Mouse (Mus musculus): ENCODE data around the gene Mxd1.
A peak's percentile ranks its signal among the peaks of the same experiment; 100 is the strongest.

The Mxd1 gene

GRCm38 (mm10) chr6:86668580-86669239 is at the start of gene Mxd1:
Gene Mxd1, minus strand, starts transcription at chr6:86669161.
- peak; percentile 47 to 54 for DNase-seq

- no peak for DNase-seq
Observed at GRCm38 (mm10) chr6:86708072-86708774, 39.3 kb upstream of the Mxd1 start.

DNA sequence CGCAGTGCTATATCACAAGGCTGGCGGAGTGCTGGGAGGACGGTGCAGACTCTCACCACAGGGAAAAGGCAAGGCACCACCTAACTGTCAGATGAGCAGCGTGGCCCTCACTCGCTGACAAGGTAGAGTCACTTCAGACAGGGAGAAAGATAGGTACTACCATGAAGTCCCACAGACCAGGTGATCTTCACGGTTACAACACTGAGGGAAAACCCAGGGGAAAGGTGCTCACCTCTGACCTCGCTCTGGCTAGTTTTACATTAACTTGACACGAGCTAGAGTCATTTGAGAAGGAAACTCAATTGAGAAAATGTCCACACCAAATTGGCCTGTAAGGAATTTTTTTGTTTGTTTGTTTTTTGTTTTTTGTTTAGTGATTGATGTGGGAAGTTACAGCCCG is 33.6 kb upstream of the Mxd1 start:
- DNase-seq: no peak

DNA sequence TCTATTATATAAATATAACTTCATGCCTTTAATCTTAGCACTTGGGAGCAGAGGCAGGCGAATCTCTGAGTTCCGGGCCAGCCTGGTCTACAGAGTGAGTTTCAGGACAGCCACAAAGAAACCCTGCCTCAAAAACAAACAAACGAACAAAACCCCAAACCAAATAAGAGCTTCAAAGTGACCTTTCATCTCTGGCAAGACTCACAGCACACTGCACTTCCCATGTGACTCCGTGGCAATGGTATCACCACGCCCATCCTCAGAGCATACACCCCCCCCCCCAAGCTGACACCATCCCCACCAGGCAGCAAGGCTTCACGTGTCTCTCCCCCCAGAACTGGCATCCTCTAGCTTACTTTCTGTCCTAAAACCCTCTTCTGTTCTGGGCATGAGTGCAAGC is 28.9 kb upstream of the Mxd1 start:
- DNase-seq: no peak

DNA sequence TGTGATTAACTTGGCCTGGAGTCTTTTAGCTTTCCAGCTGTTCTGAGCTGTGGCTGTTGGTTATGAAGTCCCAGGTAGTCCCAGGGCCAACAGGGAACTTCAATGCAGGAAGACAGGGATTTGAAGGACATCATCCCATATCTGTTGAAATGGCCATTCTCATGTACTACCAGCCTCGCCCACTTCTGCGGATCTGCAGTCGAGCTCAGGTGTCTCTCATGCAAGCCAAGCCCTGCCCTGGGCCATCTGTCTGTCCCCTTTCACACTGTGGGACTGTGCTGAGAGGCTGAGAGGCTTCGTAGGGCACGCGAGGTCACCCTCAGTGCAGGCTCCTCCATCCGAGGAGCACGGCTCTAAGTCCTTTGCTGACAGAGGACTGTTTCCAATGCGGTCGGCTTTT is 27.3 kb upstream of the Mxd1 start:
- DNase-seq: peak; percentile 43 to 48

DNA sequence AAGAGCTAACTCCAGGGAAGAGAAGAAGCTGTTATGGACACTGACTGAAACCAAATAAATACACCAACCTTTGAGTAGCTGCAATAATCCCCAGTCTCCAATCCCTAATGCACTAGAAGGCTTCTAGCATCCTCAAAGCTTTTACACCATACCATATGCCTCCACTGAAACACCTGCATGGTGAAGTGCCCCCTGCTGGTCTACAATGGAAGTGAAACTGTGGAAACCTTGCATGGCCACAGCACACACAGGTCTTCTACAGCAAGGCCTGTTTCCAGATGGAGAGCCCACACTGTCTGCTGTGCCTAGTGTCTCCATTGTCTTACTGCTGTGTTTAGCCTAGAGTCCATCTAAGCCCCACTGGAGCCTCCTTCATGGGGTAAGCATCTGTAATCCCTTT is 25.5 kb upstream of the Mxd1 start:
- DNase-seq: peak; percentile 52 to 65

GRCm38 (mm10) chr6:86689671-86690070 is 20.7 kb upstream of the Mxd1 start:
- DNase-seq: no peak

DNA sequence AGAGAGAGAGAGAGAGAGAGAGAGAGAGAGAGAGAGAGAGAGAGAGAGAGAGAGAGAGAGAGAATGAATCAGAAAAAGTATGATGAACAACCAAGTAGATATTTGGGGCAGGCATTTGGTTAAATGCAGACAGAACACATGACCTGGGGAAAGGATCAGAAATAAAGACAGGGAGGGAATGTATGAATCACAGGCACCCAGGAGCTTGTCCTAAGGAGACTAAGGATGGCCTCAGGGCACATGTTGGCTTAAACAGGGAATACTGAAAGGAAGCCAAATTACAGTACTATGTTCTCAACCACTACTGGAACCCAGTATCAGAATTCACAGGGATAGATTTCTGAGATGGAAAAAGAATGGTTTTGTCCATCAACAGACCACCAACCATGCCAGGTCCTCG is 18.0 kb upstream of the Mxd1 start:
- no peak for DNase-seq

GRCm38 (mm10) chr6:86684655-86685011 is 15.7 kb upstream of the Mxd1 start:
- DNase-seq: peak in 1 of 2 experiments; percentile 16

DNA sequence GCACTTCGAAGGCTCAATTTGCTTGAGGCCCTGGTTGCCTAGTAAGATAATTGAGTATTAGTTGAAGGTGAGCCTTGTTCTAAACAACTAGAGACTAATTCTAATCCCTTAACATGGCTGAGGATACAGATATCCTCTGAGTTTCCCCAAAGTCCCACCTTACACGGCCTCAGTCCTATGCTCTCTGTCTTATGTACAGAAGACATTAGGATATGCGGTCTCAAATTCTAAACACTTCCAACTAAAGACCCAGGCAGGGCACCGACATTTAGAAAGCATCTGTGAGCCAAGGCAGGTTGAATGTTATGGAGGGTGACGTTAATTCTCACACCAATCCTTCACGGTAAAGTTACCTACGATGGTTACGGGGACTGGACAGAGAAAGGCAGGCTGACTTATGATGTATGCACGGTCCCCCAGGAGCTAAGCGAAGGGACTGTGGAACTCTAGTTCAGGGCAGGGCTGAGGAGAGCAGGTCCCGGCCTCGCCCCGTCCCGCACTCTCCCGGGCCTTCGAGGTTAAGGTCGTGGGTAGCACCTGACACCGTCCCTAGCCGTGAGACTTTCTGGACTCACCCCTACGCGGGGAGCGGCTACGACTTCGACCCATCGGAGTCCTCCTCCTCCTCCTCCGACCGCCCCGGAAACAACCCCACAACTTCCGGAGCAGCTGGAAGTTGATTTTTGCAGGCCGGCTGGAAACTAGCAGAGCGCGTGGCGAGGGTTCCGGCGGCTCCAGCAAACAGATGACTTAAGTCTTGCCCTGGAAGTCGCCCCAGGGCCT is 15.1 kb upstream of the Mxd1 start, which contains the start of gene Snrnp27:
TSS of gene Snrnp27 (minus strand) at position 651 of the 783 bp plus-strand sequence.
- DNase-seq: peak; percentile 93 to 95

GRCm38 (mm10) chr6:86681289-86681688 is 12.3 kb upstream of the Mxd1 start:
- DNase-seq: no peak

GRCm38 (mm10) chr6:86678341-86678740 is 9.4 kb upstream of the Mxd1 start:
- no peak for DNase-seq

- peak; percentile 72 to 80 for DNase-seq
Observed at GRCm38 (mm10) chr6:86670873-86671272, 1.9 kb upstream of the Mxd1 start.

DNA sequence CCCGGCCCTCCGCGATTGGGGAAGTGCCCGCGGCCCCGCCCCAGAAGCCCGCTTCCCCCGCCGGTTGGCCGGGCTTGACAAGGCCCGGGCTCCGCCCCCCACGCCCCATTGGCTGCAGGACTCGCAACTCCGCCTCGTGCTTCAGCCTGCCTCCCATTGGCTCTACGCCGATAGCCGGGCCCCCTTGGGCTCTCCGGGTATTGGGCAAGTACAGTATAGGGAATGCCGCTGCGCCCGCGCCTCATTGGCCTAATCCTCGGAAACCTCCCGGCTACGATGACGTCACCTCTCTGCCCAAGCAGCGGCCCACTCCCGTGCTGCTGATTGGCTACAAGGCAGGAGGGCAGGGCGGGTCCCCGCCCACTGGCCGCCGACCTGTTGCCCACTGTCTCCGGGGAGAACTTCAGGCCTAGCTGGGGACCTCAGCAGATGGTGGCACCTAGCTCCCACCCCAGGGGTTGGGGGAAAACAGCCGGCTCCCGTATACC is 323 bp upstream of the Mxd1 start:
- DNase-seq: peak; percentile 100

- DNase-seq: no peak
Observed at GRCm38 (mm10) chr6:86667061-86667460, 1.9 kb downstream of the Mxd1 start.

DNA sequence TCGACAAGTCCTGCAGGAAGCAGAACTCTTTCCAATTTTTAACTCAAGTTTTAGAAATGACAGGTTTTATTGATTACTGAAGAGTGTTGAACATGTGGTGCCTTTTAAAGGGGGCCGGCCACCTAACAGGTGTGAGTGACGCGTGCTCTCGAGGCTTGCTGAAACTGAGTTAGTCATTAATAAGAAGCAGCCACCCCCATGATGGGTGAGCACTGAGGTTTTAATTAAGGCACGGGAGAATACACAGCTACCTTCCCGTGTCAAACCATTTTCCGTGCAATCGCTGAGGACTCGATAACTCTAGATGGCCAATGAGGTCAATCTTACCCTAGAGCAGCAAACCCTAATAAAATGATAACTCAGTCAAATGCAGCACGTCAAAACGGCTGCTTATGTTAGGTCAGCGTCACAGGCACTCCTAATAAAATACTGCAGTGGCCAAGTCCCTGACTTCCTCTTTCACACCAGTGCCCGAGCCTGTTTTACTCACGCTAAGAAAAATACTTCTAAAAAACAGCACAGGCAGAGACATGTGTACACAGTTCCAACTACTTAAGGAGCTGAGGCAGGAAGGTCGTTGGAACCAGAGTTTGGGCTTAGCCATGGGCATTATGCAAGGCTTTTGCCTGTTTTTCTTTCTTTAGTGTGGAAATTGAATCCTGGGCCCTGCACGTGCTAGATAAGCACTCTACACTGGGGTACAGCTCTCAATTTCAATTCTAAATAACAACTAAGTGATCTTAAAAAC is 3.2 kb downstream of the Mxd1 start:
- DNase-seq: no peak

DNA sequence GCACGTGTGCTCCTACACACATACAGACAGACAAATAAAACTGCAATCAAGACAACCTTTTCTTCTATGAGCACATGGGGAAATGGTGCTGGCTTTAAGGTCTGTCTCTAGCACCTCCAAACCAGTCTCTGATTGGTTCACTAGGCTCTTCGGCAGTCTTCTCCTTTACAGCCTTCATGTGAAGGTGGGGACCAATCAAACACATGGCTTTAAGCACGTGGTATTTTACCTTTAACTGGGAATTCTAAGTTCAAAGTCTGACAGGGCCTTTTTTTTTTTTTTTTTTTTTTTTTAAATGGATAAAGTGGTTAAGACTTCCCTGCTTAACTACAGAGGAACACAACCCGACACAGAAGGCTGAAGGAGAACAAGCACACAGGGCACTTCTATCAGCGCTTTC is 3.9 kb downstream of the Mxd1 start:
- DNase-seq: no peak

- no peak for DNase-seq
Observed at GRCm38 (mm10) chr6:86660161-86660877, 8.6 kb downstream of the Mxd1 start.

DNA sequence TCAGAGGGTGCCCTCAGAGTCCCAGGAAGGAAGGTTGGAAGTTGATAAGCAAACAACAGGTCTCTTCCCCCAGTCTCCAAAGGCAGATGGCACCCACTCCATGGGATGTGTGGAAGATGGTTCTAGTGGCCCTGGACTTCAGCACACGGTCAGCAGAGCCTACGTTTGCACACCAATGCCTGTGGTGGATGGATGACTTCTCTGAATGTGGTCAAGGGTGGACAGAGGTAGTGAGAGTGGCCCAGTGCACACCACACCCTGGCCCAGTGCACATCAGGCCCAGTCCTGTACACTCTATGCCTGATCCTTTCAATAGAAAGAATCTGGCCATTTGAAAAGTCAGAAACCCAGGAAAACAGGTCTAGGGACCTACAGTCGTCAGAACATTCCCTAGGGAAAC is 10.5 kb downstream of the Mxd1 start:
- DNase-seq: no peak

DNA sequence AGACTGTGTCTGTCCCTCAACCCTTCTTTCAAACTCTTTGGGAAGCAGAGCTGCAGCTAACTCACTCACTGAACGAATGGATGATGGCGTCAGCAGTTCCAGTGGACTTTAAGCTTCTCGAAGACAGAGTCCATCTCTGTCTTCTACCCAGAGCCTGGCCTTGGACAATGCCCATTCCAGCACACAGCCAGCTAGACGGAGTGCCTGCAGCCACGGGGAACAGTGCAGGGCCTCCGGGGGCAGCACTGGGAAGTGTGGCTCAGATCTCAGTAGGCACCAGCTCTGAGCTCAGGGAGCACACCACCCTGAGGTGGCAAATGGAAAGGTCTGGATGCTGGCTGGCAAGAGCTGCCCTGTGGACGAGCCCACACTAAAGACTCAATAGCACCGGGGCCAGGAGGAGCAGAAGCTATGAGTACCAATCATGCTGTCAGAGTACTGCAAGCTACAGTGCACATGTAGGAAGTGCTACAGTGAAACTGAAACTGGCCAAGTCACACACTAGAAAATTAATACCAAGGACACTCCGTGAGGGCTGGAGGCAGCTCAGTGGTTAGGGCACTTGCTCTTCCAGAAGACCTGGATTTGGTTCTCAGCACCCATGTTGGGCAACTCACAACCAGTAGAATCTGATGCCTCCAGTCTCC is 14.6 kb downstream of the Mxd1 start:
- no peak for DNase-seq

- DNase-seq: no peak
Observed at GRCm38 (mm10) chr6:86653026-86653425, 15.9 kb downstream of the Mxd1 start.

GRCm38 (mm10) chr6:86646143-86646542 is 22.8 kb downstream of the Mxd1 start:
- DNase-seq: no peak
